26 mouse cellular contexts compared by ENCODE assay signal in genomic region chr4:138791452-138791851, GRCm38 (mm10). TPM values are rescaled to one million over a fixed set of nuclear protein-coding genes. Genes with fewer than 3 reads are reported as not detected.
DNase-seq lines count a peak whose midpoint lies in the region; ATAC-seq and TF ChIP-seq lines count a peak whose summit lies in the region.
"Had no signal": no experiment of that assay in that cellular context is flagged by ENCODE, and none has a peak within 500 bp of the region (broad histone marks: within the 10 kb centered on the region; RNA-seq: fewer than 3 reads in every experiment).

No protein-coding gene starts in this region.

- H3K4me1 ChIP-seq in embryonic facial prominence, embryonic 15.5 days, result 0 out of 2 replicates have a peak, but pooled peaks cover 7% of the 10 kb centered on the region
- H3K4me1 ChIP-seq in embryonic facial prominence, embryonic 10.5 days, result peaks cover 3% of the 10 kb centered on the region; the same call in 1 of the 2 replicates
- H3K4me1 ChIP-seq in kidney, adult 2 months (ENCODE audit: control insufficient read depth, insufficient read depth, low read length), result peaks cover 8% of the 10 kb centered on the region; the same call in 1 of the 2 replicates
- no peaks in the 10 kb centered on the region; the same call in 1 of the 2 replicates for H3K4me1 ChIP-seq in lung, embryonic 14.5 days (ENCODE audit: insufficient read depth)
- H3K4me1 ChIP-seq: forebrain, embryonic 13.5 days; forebrain, embryonic 15.5 days had no signal

- H3K27ac ChIP-seq in embryonic facial prominence, embryonic 15.5 days (replicated peaks), result 0 out of 2 replicates have a peak overlapping the region, but pooled peaks have one; percentile 75
- H3K27ac ChIP-seq in embryonic facial prominence, embryonic 10.5 days (replicated peaks), result no peak overlapping the region
- no peak overlapping the region for H3K27ac ChIP-seq in kidney, adult 2 months (ENCODE audit: insufficient read depth, low read depth, low read length)
- H3K27ac ChIP-seq in lung, embryonic 14.5 days (ENCODE audit: low read depth), result no peak overlapping the region
- H3K27ac ChIP-seq: forebrain, embryonic 13.5 days; forebrain, embryonic 15.5 days had no signal

- H3K4me3 ChIP-seq in embryonic facial prominence, embryonic 15.5 days (replicated peaks), result no peak overlapping the region
- no peak overlapping the region for H3K4me3 ChIP-seq in embryonic facial prominence, embryonic 10.5 days
- H3K4me3 ChIP-seq in kidney, adult 2 months (ENCODE audit: insufficient read depth, low read depth, low read length), result no peak overlapping the region
- no peak overlapping the region for H3K4me3 ChIP-seq in lung, embryonic 14.5 days (ENCODE audit: low read depth, low read length)
- H3K4me3 ChIP-seq: embryonic facial prominence, embryonic 13.5 days; forebrain, embryonic 13.5 days; forebrain, embryonic 15.5 days had no signal

- no peaks in the 10 kb centered on the region for H3K9me3 ChIP-seq in embryonic facial prominence, embryonic 15.5 days (replicated peaks)
- H3K9me3 ChIP-seq in embryonic facial prominence, embryonic 10.5 days, result no peaks in the 10 kb centered on the region
- no peaks in the 10 kb centered on the region for H3K9me3 ChIP-seq in lung, embryonic 14.5 days (ENCODE audit: low read depth, low read length)
- H3K9me3 ChIP-seq: embryonic facial prominence, embryonic 13.5 days; forebrain, embryonic 13.5 days; forebrain, embryonic 15.5 days had no signal

- DNase-seq in embryonic facial prominence, embryonic 10.5 days (ENCODE audit: low spot score), result no peak
- DNase-seq in kidney, adult 2 months, result peak; percentile 23
- no peak for DNase-seq in kidney, postnatal 4 days
- peak; percentile 38 to 53 for DNase-seq in kidney, postnatal 25 days
- no peak for DNase-seq in kidney, adult 11 months
- DNase-seq in lung, embryonic 14.5 days, result peak; percentile 20
- no peak for DNase-seq in lung, postnatal 14 days
- DNase-seq: adrenal gland, adult 8-10 months; adrenal gland, postnatal 14 days; adrenal gland, postnatal 36 days; B cell, adult 2 months; cerebellum, adult 11-12 months; cerebellum, adult 2 months; cerebellum, adult 9-10 months; cerebellum, postnatal 10 days; cerebellum, postnatal 25 days had no signal

- no peaks in the 10 kb centered on the region for H3K27me3 ChIP-seq in embryonic facial prominence, embryonic 15.5 days
- no peaks in the 10 kb centered on the region for H3K27me3 ChIP-seq in embryonic facial prominence, embryonic 10.5 days (replicated peaks; ENCODE audit: low read depth, poor library complexity, severe bottlenecking)
- H3K27me3 ChIP-seq in kidney, adult 2 months (replicated peaks; ENCODE audit: control insufficient read depth, insufficient read depth, low read length), result no peaks in the 10 kb centered on the region
- H3K27me3 ChIP-seq in lung, embryonic 14.5 days (ENCODE audit: insufficient read depth, low read length), result no peaks in the 10 kb centered on the region
- H3K27me3 ChIP-seq: embryonic facial prominence, embryonic 13.5 days; forebrain, embryonic 13.5 days; forebrain, embryonic 15.5 days; Patski had no signal

- ATAC-seq in embryonic facial prominence, embryonic 15.5 days (ENCODE audit: insufficient number of reproducible peaks, low FRiP score, low TSS enrichment, low read depth), result no peak
- ATAC-seq in lung, embryonic 14.5 days (ENCODE audit: insufficient read depth), result no peak
- ATAC-seq: activated CD4-positive, CD25-positive, alpha-beta regulatory T cell, adult 4 months; CD4-positive, CD25-positive, alpha-beta regulatory T cell, adult 4 months; forebrain, embryonic 13.5 days; forebrain, embryonic 15.5 days; Patski had no signal

- TF ChIP-seq POLR2A in kidney, adult 2 months (IDR thresholded peaks at IDR 0.05; ENCODE audit: low read depth, low read length), result no peak

- 44% methylated on average over 6 of the region's 6 CpGs for WGBS in embryonic facial prominence, embryonic 15.5 days
- 75% methylated on average over 6 of the region's 6 CpGs for WGBS in embryonic facial prominence, embryonic 10.5 days
- WGBS in kidney, adult 2 months, result 71% methylated on average over 6 of the region's 6 CpGs
- WGBS in lung, embryonic 14.5 days, result 39% methylated on average over 6 of the region's 6 CpGs

- no peak for TF ChIP-seq CTCF in kidney, adult 2 months (conservative IDR thresholded peaks at IDR 0.05; ENCODE audit: insufficient read depth, insufficient read length, low read depth, low read length)
- no peak for TF ChIP-seq CTCF in lung, embryonic 14.5 days (IDR thresholded peaks at IDR 0.05; ENCODE audit: low read depth)

- H3K36me3 ChIP-seq in embryonic facial prominence, embryonic 15.5 days, result no peaks in the 10 kb centered on the region
- H3K36me3 ChIP-seq in embryonic facial prominence, embryonic 10.5 days (replicated peaks), result no peaks in the 10 kb centered on the region
- no peaks in the 10 kb centered on the region for H3K36me3 ChIP-seq in kidney, adult 2 months (ENCODE audit: control insufficient read depth, insufficient read depth, low read length)
- no peaks in the 10 kb centered on the region for H3K36me3 ChIP-seq in lung, embryonic 14.5 days (ENCODE audit: insufficient read depth)
- H3K36me3 ChIP-seq: embryonic facial prominence, embryonic 13.5 days; forebrain, embryonic 15.5 days; G1E had no signal

- no peak overlapping the region for H3K4me2 ChIP-seq in embryonic facial prominence, embryonic 15.5 days (replicated peaks)
- H3K4me2 ChIP-seq in lung, embryonic 14.5 days, result no peak overlapping the region
- H3K4me2 ChIP-seq: embryonic facial prominence, embryonic 13.5 days; forebrain, embryonic 13.5 days; forebrain, embryonic 15.5 days had no signal

- no peak overlapping the region for H3K9ac ChIP-seq in embryonic facial prominence, embryonic 15.5 days
- H3K9ac ChIP-seq in lung, embryonic 14.5 days, result no peak overlapping the region
- H3K9ac ChIP-seq: embryonic facial prominence, embryonic 13.5 days; forebrain, embryonic 13.5 days; forebrain, embryonic 15.5 days had no signal

RNA-seq across cellular contexts. Expression of gene Pla2g2d, which starts 15.9 kb away (rescaled TPM):
- polyA plus RNA-seq in embryonic facial prominence, embryonic 15.5 days (2015; fragmentation: Nextera tagmentation; extraction: Ambion mirVana), result 0.24 and 0.30 TPM in 2 replicates
- polyA plus RNA-seq in embryonic facial prominence, embryonic 10.5 days (2016; fragmentation: Nextera tagmentation; extraction: Ambion mirVana), result 0.26 and 0.80 TPM in 2 replicates
- 0.64 and 8.4 TPM in 2 replicates for polyA plus RNA-seq in kidney, adult 2 months (2012; rRNA removed)
- 0.18 TPM in 1 of 2 replicates, not detected in the other for polyA plus RNA-seq in lung, embryonic 14.5 days (2014; fragmentation: Nextera tagmentation; extraction: Ambion mirVana)
- polyA plus RNA-seq: forebrain, embryonic 11.5 days; forebrain, embryonic 15.5 days; G1E had no signal

RNA-seq across cellular contexts. Expression of gene Pla2g2f, which starts 34.0 kb away (rescaled TPM):
- 29.2 and 31.1 TPM in 2 replicates for polyA plus RNA-seq in embryonic facial prominence, embryonic 15.5 days (2015; fragmentation: Nextera tagmentation; extraction: Ambion mirVana)
- not detected in 2 replicates for polyA plus RNA-seq in embryonic facial prominence, embryonic 10.5 days (2016; fragmentation: Nextera tagmentation; extraction: Ambion mirVana)
- 0.03 TPM in 1 of 2 replicates, not detected in the other for polyA plus RNA-seq in kidney, adult 2 months (2012; rRNA removed)
- not detected in 2 replicates for polyA plus RNA-seq in lung, embryonic 14.5 days (2014; fragmentation: Nextera tagmentation; extraction: Ambion mirVana)
- polyA plus RNA-seq: activated CD4-positive, CD25-positive, alpha-beta regulatory T cell, adult 4 months; CD4-positive, CD25-positive, alpha-beta regulatory T cell, adult 4 months; embryonic facial prominence, embryonic 11.5 days; forebrain, embryonic 13.5 days; forebrain, embryonic 15.5 days; G1E; Patski had no signal

RNA-seq across cellular contexts. Expression of gene Ubxn10, which starts 54.5 kb away (rescaled TPM):
- 4.3 and 10.3 TPM in 2 replicates for polyA plus RNA-seq in embryonic facial prominence, embryonic 15.5 days (2015; fragmentation: Nextera tagmentation; extraction: Ambion mirVana)
- 1.3 and 1.4 TPM in 2 replicates for polyA plus RNA-seq in embryonic facial prominence, embryonic 10.5 days (2016; fragmentation: Nextera tagmentation; extraction: Ambion mirVana)
- polyA plus RNA-seq in kidney, adult 2 months (2012; rRNA removed), result 5.6 and 6.8 TPM in 2 replicates
- 1.5 and 1.7 TPM in 2 replicates for polyA plus RNA-seq in lung, embryonic 14.5 days (2014; fragmentation: Nextera tagmentation; extraction: Ambion mirVana)
- polyA plus RNA-seq: activated CD4-positive, CD25-positive, alpha-beta regulatory T cell, adult 4 months; CD4-positive, CD25-positive, alpha-beta regulatory T cell, adult 4 months; G1E; Patski had no signal

Comparison
In these comparisons a context has a peak if more than half of its experiments do, and no peak if none do; other contexts are left out.
1. DNase-seq: peak in kidney, adult 2 months (single experiment), kidney, postnatal 25 days (2 of 2) and lung, embryonic 14.5 days (single experiment); none in embryonic facial prominence, embryonic 10.5 days (single experiment), kidney, postnatal 4 days (0 of 2), kidney, adult 11 months (single experiment) and lung, postnatal 14 days (single experiment).
2. RNA of gene Pla2g2f, which starts 34.0 kb away (polyA plus RNA-seq): 29.2 to 31.1 TPM in embryonic facial prominence, embryonic 15.5 days; 0.03 TPM in kidney, adult 2 months, not detected in embryonic facial prominence, embryonic 10.5 days and not detected in lung, embryonic 14.5 days; every median in the first group is over 10 times any median in the second.